Mouse (Mus musculus): ENCODE measurements around the gene Zwilch. TPM values are rescaled to one million over a fixed set of nuclear protein-coding genes. Genes with fewer than 3 reads are reported as not detected.
A peak's percentile ranks its signal among the peaks of the same experiment; 100 is the strongest.
"Not testable (repeated sequence)": the region's sequence is repeated elsewhere in the genome, so short reads cannot be mapped to it uniquely, and the experiment has no call there.

The Zwilch gene
- total RNA-seq, 1 experiment from 2014 or later, result 5.3 TPM

- peak; percentile 87 for DNase-seq
Observed at GRCm38 (mm10) chr9:64178974-64179646, 6.2 kb upstream of the Zwilch start, which contains the start of gene Snapc5. TSS of gene Snapc5 (plus strand) at chr9:64179274.

GRCm38 (mm10) chr9:64178610-64178973, 5.7 kb upstream of the Zwilch start:
- no peak for DNase-seq

DNA sequence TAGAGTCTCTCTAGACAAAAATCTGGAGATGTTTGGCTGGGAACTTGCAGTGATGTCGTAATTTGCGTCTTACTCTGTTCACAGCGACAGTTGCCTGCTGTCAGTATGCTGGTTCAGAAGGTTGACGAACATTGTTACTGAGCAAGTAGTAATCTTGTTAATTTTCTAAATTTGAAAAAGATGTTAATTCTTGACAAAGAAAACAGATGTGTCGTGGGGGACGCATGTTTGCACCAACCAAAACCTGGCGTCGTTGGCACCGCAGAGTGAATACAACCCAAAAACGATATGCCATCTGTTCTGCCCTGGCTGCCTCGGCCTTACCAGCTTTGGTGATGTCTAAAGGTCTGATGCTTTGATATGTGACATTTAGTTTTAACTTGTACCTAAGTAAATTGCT, 2.5 kb upstream of the Zwilch start:
- DNase-seq, result no peak

DNA sequence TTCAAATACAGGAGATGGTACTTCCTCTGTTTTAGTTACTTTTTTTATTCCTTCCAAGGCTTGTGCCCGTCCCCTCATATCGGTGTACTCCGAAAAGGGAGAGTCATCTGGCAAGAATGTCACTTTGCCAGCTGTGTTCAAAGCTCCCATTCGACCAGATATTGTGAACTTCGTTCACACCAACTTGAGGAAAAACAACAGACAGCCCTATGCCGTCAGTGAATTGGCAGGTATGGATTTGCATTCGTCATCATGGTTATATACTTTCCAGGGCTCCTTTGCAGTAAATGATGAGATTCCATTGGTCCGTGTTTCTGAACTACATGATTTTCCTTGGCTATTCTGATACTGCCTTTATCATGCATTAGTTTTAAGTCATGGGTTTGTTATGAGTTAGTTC, 1.9 kb upstream of the Zwilch start:
- no peak for DNase-seq

DNA sequence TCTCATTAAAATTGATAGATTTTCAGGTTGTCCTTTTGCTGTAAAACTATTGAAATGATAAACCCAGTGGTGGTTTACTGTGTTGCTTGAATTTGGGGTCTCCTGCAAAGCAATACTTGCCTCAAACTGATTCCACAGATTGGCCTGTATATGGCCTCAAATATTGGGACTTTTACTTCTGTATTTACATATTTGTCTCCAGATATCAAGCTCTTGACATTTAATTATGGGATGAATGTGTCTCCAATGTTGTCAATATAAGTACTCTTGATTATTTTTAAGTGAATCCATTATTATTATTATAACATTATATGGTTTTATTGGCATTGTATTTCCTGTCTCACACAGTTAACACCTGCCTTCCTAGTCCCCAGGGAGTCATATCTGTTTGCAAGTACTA, 1.4 kb upstream of the Zwilch start:
- no peak for DNase-seq

DNA sequence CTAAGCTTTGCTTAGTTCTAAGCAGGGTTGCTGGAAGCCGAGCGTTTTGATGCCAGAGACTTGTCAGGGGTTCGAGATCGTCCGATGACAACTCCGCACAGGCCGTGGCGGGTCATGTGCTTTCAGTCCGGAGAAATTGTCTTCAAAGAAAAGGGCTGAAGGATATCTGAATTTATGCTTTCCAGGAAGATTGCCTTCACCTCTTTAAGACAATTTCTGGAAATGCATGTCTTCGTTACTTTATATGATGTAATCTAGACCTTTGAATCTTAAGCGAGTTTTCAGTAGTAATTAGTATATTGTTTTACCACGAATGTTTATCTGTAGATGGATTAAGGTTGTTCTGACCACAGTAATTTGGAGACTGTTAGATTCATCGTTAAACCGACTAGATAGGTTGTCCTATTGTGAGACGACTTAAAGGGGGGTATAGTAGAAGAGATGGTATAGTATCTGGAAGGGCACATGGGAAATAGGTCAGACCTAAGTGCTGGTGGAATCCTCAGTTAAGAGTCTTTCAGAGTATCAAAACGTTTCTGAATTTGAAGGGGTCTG, 839 bp upstream of the Zwilch start:
- no peak for DNase-seq

DNA sequence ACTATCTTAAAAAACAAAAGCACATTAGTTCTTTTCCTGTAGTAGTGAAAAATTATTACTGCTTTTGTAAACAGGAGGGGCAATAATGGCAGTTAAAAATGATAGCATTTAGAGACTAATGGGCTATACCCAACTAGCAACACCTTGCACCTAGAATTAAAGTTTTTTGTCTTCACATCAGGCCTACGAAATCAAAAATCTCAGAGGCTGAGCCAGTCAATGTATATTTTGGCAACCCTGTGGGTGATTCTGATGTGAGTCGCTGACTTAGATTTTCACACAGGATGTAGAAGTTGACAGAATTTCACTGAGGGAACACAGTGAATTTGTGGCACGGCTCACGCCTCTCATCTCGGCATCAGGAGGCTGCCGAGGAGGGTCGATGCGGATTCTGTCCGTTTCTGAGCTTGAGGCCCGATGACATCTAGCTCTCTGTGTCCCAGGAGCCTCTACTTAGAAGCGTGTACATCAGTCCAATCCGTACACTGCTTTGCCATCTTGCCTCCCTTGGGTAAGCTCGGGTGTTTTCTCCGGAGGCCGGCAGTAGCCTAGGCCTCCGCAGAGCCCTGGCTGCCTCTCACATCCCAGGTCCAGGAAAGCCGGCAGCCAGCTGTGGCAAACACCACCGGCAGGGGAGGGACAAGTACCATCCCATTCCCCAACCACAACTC, 624 bp downstream of the Zwilch start:
- no peak for DNase-seq

- not testable (repeated sequence) for DNase-seq
Observed at GRCm38 (mm10) chr9:64169967-64170366, 2.9 kb downstream of the Zwilch start.

DNA sequence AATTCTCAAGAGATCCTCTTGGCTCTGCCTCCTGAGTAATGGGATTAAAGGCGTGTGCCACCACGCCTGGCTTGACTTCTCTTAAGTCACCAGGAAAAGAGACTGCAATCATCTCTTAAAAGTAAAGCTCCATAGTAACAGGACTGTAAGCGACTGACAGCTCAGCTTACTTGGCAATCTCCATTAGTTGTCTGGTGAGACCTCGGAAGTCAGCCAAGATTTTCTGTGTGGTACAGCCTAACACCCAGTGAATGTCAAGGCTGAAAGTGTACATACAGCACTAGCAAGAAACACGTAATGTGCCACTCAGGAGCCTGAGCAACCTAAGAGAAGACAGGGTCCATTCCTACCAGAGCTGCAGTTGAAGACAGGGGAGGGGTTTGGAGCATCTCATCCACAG, 12.4 kb downstream of the Zwilch start:
- DNase-seq, result peak; percentile 32

DNA sequence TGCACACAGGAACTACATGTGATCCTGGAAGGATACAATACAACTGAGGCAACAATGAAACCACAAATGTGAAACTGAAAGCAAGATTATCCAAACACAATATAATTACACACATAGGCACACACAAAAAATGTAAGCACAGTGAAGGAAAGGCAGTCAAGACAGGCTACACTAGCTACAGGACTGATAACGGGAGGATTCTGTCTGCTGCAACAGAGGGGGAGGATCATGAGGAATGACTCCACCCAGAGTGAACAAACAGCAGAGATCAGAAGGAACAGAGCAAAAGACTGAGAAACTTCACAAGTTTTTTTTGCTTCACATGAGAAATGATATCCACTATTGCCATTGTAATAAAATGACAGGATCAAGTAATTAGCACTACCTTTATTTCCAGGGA, 16.3 kb downstream of the Zwilch start:
- DNase-seq, result no peak

GRCm38 (mm10) chr9:64139879-64140278, 33.0 kb downstream of the Zwilch start:
- no peak for DNase-seq

DNA sequence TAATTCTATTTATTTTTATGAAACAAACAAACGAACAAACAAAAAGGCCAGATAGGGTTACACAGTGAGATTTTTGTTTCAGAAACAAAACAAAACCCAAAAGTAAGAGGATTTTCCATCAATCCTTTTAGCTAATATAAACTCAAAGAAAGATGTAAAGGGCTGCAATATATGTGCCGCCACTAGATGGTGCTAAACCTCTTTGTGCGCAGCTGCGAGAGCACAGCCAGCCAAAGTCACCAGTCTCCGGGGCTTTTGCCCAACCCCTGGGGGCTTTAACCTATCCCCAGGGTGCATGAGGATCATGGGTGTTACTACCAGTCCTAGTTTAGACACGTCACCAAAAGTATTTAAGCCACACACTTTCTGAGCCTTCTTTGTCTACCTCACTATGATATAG, 34.0 kb downstream of the Zwilch start:
- peak; percentile 38 for DNase-seq

- no peak for DNase-seq
Observed at GRCm38 (mm10) chr9:64131623-64132022, 41.3 kb downstream of the Zwilch start.

DNA sequence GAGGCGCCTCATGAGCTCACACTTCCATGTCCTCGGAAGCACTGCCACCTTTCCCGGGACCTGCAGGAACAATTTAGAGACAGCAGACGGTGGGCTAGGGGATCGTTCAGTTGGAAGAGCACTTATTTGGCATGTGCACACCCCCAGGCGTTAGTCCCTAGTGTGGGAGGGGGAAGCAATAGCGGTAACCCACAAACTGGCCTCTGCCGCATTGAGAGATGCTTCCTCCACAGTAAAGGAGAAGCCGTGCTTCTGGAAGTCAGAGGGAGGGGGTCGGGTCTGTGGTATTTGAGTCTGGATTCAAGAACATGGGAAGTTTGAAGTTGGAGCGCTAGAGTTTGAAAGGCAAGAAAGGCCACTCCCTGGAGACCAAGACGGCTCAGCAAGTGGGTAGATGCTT, 46.8 kb downstream of the Zwilch start:
- no peak for DNase-seq

- no peak for DNase-seq
Observed at GRCm38 (mm10) chr9:64125307-64125706, 47.6 kb downstream of the Zwilch start.

GRCm38 (mm10) chr9:64124846-64125245, 48.1 kb downstream of the Zwilch start:
- DNase-seq, result not testable (repeated sequence)

DNA sequence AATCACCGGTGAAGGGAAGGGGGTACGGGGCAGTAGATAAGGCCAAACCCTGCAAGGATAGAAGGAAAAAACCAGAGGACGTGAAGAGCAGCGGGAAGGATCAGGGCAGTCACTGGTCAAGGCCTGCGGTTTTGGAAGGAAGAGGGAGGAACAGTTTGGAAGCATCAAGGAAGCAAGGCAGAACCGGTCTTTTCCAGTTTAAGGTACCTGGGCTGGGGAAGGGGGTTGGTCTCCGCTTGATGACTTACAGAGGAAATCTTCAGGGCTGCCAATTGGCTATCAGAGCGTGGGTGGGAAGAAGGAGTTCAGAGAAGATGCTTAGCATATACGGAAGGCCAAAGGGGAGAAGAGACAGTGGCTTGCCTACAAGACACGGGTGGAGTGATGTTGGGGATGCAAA, 50.3 kb downstream of the Zwilch start:
- no peak for DNase-seq

- peak; percentile 57 for DNase-seq
Observed at GRCm38 (mm10) chr9:64120584-64121277, 52.2 kb downstream of the Zwilch start.

DNA sequence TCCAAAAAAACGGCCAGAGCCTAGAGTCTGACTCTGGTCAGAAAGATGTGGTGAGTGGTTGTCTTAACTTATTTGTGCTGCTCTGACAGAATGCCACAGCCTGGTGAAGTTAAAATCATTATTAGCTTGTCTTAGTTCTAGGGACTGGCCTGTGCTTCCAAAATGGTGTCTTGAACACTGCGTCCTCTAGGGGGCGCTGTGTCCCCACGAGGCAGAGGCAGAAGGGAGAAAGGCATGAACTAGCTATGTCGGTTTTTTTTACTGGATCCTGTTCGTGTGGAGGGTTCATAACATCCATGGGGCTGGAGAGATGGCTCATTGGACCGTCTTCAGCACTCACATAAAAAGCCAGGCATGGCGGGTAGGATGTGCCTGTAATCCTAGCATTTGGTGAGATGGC, 53.0 kb downstream of the Zwilch start:
- peak; percentile 75 for DNase-seq

- peak; percentile 71 for DNase-seq
Observed at GRCm38 (mm10) chr9:64116876-64117275, 56.0 kb downstream of the Zwilch start, which contains the start of gene Lctl. TSS of gene Lctl (plus strand) at chr9:64117147.

DNA sequence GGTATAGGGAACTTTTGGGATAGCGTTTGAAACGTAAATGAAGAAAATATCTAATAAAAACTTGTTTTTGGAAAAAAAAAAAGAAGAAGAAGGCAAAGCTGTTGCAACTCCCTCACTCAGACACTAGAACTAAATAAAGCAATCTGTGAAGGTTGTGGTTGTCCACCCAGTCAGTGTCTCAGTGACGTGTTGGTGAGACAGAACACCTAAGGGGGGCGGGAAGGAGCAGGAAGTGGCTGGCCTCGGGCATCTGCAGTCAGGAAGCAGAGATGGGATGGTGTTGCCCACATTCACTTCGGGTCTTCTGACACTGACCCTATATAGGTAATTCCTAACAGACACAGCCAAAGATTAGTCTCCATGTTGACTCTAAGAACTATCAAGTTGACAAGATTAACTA, 57.1 kb downstream of the Zwilch start:
- no peak for DNase-seq

DNA sequence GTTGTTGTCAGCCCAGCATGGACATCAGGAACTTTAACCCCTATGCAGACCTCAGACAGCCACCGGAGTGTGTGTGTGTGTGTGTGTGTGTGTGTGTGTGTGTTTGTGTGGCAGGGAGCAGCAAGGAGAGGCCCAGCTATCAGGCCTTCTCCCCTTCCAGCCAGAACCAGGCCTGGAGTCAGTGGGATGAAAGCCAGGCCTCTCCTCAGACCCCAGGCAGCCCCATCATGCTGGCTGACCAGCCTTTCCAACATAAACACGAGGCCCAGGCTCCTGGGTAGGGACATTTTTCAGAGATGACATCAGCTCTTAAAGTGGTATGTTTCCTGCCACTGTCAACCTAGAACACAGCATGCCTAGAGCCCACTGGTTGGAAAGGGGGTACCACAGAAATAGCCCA, 58.3 kb downstream of the Zwilch start:
- DNase-seq, result no peak

DNA sequence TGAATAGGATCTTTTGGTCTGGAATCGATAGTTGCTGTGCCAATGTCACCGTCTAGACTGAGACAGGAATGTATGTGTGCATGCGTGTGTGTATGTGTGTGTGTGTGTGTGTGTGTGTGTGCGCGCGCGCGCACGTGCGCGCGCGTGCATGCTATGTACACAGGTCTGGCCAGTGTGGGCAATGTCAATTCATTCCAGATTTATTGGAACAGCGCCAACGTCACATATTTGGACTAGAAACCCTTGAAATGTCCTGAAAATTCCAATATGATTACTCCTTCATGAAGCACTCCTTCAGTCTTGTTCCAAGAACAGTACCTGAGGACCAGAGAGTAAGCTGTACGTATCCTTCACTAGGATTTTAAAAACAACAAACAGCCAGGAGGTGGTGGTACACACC, 62.4 kb downstream of the Zwilch start:
- no peak for DNase-seq
